Mouse (Mus musculus) neutrophil, adult 5-6 weeks (primary cell): ENCODE data around the gene Samd4b. TPM values are rescaled to one million over a fixed set of nuclear protein-coding genes. Genes with fewer than 3 reads are reported as not detected.
"Not testable (repeated sequence)": the region's sequence is repeated elsewhere in the genome, so short reads cannot be mapped to it uniquely, and the experiment has no call there.

ENCODE experiments used
- ATAC-seq: fragments of 151-379, 151-347 bp; 2 replicates; pipeline ENCODE4 v1.8.0; 2017; ENCODE audit warnings: mild to moderate bottlenecking, moderate TSS enrichment; ENCODE audit not compliant: insufficient number of reproducible peaks, poor library complexity, low FRiP score, severe bottlenecking; ENCODE audit errors: extremely low read depth
- total RNA-seq: library from RNA; stranded (forward); fragments of 200-1000 nt; gene quantifications from 2 replicates; pipeline ENCODE4 v1.2.3, GENCODE M21; 2017

Samd4b gene
- 15.2 and 16.8 TPM in 2 replicates for total RNA-seq

GRCm38 (mm10) chr7:28597642-28598446 is at the start of gene Samd4b, which contains the start of gene Pak4:
Gene Samd4b (minus strand): TSS chr7:28598144.
Gene Pak4 (minus strand): TSS chr7:28598185.
- ATAC-seq = peak; percentile 94

- no peak for ATAC-seq
Observed at GRCm38 (mm10) chr7:28647016-28647415, 49.1 kb upstream of the Samd4b start.

- ATAC-seq = no peak
Observed at GRCm38 (mm10) chr7:28645947-28646475, 48.1 kb upstream of the Samd4b start.

- no peak for ATAC-seq
Observed at GRCm38 (mm10) chr7:28645366-28645765, 47.4 kb upstream of the Samd4b start.

DNA sequence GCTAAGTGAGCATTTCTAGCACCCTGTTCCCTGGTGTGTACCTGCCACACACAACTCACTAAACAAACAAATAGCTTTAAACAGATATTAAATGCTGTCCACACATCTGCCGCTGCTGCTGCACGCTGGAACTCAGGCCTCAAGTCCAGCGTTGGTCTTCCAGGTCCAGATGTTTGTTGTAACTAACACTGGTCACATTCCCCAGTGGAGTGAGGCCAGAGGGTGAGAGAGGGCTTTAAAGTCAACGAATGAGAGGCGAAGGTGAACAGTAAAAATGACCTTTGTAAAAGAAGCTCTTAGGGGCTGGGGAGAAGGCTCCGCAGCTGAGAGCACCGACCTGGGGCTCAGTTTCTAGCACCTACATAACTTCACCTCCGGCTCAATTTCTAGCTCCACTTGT is 43.6 kb upstream of the Samd4b start:
- ATAC-seq = no peak

- ATAC-seq = no peak
Observed at GRCm38 (mm10) chr7:28637511-28637910, 39.6 kb upstream of the Samd4b start.

DNA sequence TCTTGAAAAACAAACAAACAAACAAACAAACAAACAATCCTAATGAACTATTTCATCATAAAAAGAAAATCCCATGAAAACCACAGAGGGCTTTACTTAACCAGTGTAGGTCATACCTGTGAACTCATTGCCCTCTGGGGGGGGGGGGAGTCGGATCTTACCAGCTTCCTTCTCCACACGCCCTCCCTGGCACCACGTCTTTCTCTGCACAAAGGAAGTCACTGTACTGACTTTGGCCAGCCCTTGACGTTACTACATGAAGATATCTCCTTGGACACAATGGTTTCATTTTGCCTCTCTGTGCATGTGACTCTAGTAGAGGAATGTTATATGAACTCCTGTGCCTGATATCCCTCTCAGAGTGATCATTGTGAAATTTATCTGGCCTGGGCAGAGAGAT is 36.2 kb upstream of the Samd4b start:
- ATAC-seq = no peak

- no peak for ATAC-seq
Observed at GRCm38 (mm10) chr7:28631073-28631472, 33.1 kb upstream of the Samd4b start, which contains the start of gene Acp7. Gene Acp7 (minus strand): TSS chr7:28631332.

- ATAC-seq = no peak
Observed at GRCm38 (mm10) chr7:28624791-28625190, 26.8 kb upstream of the Samd4b start.

DNA sequence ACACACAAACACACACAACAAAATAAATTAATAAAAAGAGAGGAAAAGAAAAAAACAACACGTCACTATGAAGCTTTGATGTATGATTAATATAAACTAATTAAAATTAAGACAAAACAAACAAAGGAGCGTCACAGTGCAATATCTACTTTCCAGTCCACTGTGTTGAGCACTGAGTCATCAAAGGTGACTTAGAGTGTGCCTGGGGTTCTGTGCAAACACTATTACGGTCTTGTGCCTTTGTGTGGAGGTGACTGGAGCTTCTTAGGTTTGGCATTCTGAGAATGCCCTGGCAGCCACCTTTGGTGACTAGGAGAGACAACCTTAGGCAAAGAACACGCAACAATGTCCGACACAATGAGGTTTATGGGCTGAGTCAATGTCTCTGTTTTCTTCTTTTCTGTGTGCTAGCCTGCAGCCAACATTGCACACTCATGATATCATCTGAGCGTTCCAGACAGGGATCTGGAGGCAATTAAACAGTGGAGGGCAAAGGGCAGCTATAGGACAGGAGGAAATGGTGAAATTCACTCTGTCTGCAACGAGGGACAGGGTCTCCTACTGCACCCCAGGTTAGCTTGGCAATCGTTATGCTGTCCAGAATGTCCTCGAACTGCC is 21.3 kb upstream of the Samd4b start:
- no peak for ATAC-seq

- ATAC-seq = no peak
Observed at GRCm38 (mm10) chr7:28605951-28606350, 8.0 kb upstream of the Samd4b start.

- not testable (repeated sequence) for ATAC-seq
Observed at GRCm38 (mm10) chr7:28603788-28604187, 5.8 kb upstream of the Samd4b start.

DNA sequence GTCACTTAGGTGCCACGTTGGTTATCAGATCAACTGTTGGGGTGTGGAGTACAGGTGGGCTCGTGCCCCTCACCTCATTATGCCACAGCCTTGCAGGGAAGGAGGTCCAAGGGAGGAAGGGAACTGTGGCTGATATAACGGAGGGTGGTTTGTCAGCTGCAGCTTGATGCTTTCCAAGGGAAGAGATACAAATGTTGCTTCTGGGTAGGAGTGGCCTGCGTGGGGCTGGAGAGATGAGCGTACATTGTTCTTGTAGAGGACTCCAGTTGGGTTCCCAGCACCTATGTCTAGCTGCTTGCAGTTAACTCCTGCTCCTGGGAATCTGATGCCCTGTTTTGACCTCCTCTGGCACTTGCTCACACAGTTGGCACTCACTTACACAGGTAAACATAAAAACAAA is 5.2 kb upstream of the Samd4b start:
- ATAC-seq = no peak

GRCm38 (mm10) chr7:28601668-28602067 is 3.7 kb upstream of the Samd4b start:
- no peak for ATAC-seq

GRCm38 (mm10) chr7:28601029-28601428 is 3.1 kb upstream of the Samd4b start:
- ATAC-seq = peak; percentile 55; the same call in 1 of the 2 replicates

- ATAC-seq = no peak
Observed at GRCm38 (mm10) chr7:28598951-28599350, 1.0 kb upstream of the Samd4b start.

DNA sequence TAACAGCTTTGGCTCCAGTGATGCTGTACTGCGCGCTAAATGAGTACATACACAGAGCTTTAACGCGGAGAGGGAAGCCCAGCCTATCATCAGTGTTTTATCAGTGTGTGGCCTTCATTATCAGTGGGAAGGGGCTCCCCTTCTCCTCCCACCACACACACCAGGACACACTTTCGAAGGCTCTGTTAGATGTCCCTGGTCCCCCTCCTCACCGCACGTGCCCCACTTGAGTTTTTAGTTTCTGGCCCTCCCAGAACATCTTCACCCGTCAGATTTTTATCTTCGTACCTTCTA is 720 bp downstream of the Samd4b start:
- no peak for ATAC-seq

DNA sequence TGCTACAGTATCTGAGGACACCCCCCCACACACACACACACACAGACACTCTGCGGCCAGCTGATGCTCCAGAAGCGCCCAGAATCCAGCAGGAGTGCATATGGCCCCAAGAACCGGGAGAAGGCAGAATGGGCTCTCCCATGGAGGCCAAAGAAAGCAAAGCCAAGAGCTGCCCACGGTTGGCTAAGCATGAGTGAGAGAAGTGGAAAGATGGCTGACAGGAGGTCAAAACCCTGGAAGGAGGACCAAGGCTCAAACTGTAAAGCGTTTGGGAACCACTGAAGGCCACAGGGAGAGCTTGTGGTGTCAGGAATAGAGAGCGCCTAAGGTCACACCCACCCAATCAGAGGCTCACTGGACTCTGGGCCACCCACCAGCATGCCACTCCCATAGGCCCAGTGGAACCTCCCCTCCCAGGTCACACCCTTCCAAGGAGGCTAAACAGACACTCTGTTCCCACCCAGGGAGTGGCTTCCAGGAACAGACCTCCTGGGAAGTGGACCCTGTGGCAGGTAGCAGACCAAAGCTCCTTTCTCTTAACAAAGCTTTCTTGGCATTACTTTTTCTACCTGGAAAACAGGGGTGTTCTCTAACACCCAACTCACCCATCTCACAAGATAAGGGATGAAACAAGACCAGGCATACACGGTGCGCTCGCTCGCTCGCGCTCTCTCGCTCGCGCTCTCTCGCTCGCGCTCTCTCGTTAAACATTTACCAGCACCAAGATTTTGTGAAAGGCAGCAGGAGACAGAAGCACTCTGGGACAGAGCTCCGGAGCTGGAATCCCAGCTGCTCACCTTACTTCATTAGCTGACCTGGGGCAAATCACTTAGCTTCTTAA is 1.3 kb downstream of the Samd4b start:
- no peak for ATAC-seq

- ATAC-seq = no peak
Observed at GRCm38 (mm10) chr7:28595751-28596435, 2.1 kb downstream of the Samd4b start.
